Mouse (Mus musculus): ENCODE data around the gene Rab11fip3. TPM values are rescaled to one million over a fixed set of nuclear protein-coding genes. Genes with fewer than 3 reads are reported as not detected.
A peak's percentile ranks its signal among the peaks of the same experiment; 100 is the strongest.
"Not testable (repeated sequence)": the region's sequence is repeated elsewhere in the genome, so short reads cannot be mapped to it uniquely, and the experiment has no call there.

The Rab11fip3 gene
- polyA plus RNA-seq, 1 experiment, result 21.2 TPM

- not testable (repeated sequence) for DNase-seq (ENCODE audit: low spot score)
These were observed 28.6 kb downstream of the Rab11fip3 start for GRCm38 (mm10) chr17:26040711-26041110.

GRCm38 (mm10) chr17:26032037-26032436 lies 37.3 kb downstream of the Rab11fip3 start:
- no peak for DNase-seq (ENCODE audit: low spot score)

DNA sequence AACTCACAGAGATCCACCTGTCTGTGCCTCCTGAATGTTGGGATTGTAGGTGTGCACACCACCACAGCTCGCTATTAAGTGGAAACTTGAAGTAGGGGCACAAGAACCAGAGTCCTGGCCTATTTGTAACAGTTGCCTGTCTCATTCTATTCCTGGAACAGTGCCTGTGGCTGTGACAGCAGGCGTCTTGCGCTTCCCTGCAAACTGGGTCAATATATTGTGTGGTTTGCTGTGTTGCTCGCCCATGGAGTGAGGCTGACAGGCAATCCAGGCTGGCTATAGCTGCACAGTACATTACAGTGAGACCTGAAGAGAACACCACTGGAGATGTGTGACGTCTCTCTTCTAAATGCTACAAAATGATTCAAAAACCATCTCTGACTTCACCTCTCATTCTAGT lies 37.8 kb downstream of the Rab11fip3 start:
- DNase-seq (ENCODE audit: low spot score), result no peak

- DNase-seq (ENCODE audit: low spot score), result no peak
These were observed 41.1 kb downstream of the Rab11fip3 start for GRCm38 (mm10) chr17:26028261-26028660.

- no peak for DNase-seq (ENCODE audit: low spot score)
These were observed 44.7 kb downstream of the Rab11fip3 start for GRCm38 (mm10) chr17:26024674-26025073.

GRCm38 (mm10) chr17:26023966-26024365 lies 45.4 kb downstream of the Rab11fip3 start:
- DNase-seq (ENCODE audit: low spot score), result no peak

- no peak for DNase-seq (ENCODE audit: low spot score)
These were observed 46.2 kb downstream of the Rab11fip3 start for GRCm38 (mm10) chr17:26023181-26023580.

GRCm38 (mm10) chr17:26021728-26022341 lies 47.5 kb downstream of the Rab11fip3 start:
- DNase-seq (ENCODE audit: low spot score), result no peak

DNA sequence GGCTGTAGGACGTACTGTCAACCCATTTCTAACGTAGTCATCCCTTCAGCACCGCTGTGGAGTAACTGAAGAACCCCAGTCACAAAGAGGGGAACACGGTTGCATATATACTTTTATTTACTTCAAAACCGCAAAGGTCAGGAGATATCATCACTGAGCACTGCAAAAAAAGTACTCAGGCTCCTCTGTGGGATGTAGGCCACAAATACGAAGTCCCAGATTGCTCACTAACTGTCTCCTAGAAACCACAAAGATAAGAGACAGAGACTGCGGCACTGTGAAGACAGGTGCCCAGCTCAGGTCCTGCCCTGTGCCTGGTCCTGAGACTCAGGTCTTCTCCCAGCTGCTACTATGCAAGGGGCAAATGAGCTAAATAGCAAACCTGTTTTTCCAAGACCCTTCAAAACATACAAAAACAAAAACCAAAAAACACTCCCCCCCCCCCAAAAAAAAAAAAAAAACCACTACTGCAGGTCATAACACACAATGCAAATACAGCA lies 48.5 kb downstream of the Rab11fip3 start:
- DNase-seq (ENCODE audit: low spot score), result no peak

GRCm38 (mm10) chr17:26018388-26018787 lies 51.0 kb downstream of the Rab11fip3 start:
- DNase-seq (ENCODE audit: low spot score), result no peak

GRCm38 (mm10) chr17:26017949-26018348 lies 51.4 kb downstream of the Rab11fip3 start:
- no peak for DNase-seq (ENCODE audit: low spot score)

DNA sequence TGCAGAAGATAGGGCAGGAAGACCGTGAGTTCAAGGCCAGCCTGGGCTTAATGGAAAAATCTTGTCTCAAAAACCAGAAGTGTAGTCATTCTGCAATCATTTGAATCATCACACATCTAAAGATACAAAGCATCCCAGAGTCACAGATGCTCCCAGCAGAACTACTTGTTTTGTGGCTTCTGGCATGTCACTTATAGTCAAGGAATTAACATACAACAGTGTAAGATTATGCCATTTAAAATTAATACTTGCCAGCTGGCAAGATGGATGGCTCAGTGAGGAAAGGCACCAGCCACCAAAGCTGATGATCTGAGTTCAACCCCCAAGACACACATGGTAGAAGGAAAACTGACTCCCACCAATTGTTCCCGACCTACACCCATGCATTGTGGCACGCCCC lies 52.3 kb downstream of the Rab11fip3 start:
- no peak for DNase-seq (ENCODE audit: low spot score)

GRCm38 (mm10) chr17:26013711-26014110 lies 55.6 kb downstream of the Rab11fip3 start:
- no peak for DNase-seq (ENCODE audit: low spot score)

- peak; percentile 57 for DNase-seq (ENCODE audit: low spot score)
These were observed 57.4 kb downstream of the Rab11fip3 start for GRCm38 (mm10) chr17:26011841-26012460.

GRCm38 (mm10) chr17:26009540-26009939 lies 59.8 kb downstream of the Rab11fip3 start:
- DNase-seq (ENCODE audit: low spot score), result no peak

DNA sequence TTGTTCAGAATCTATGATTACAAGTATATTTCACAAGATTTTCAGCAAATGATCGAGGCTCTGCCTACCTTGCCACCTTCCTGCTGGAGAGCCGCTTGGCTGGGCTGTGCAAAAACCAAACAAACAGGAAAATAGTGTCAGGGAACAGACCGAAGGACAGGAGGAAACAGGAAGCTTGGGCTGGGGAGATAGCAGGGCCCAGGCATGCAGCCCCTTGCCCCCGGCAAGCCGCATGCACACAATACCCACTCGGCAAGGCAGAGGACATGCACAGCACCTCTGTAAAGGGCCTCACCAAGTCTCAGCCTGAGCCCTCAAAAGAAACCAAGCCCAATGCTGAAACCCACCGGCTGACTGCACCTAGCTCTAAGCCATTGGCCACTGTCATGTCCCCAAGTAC lies 60.6 kb downstream of the Rab11fip3 start:
- DNase-seq (ENCODE audit: low spot score), result no peak

GRCm38 (mm10) chr17:26008331-26008730 lies 61.0 kb downstream of the Rab11fip3 start:
- DNase-seq (ENCODE audit: low spot score), result no peak

- no peak for DNase-seq (ENCODE audit: low spot score)
These were observed 61.7 kb downstream of the Rab11fip3 start for GRCm38 (mm10) chr17:26007646-26008045.

DNA sequence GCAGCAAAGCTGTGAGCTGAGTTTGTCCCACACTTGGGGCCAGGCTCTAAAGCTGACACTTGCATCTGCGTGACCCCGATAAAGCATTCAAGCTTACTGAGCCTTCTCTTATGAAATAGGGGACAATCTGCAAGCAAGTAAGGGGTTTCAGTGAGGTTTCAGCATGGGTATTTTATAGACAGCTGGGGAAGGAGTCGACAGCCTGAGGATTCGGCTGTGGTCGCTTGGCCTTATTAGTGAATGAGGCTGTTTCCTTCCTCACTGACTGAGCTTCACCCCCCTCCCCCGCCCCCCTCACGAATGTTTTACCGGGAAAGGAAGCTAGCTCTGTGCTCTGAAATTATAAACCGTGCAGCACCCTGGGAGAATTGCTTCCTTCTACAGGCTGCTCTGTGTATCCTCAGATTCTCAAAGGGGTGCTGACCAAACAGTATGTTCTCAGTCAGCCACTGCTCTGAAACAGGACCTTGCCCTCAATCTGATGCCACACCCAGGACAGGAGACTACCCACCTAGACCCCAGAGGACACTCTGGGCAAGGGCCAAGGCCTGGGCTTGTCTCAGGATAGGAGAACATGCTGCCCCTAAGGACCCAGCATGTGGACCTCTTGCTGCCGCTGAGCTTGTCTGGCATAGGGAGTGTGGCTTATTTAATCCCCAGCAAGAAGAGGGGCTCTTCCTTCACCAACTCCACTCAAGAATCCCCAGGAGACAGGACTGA lies 63.5 kb downstream of the Rab11fip3 start:
- no peak for DNase-seq (ENCODE audit: low spot score)

DNA sequence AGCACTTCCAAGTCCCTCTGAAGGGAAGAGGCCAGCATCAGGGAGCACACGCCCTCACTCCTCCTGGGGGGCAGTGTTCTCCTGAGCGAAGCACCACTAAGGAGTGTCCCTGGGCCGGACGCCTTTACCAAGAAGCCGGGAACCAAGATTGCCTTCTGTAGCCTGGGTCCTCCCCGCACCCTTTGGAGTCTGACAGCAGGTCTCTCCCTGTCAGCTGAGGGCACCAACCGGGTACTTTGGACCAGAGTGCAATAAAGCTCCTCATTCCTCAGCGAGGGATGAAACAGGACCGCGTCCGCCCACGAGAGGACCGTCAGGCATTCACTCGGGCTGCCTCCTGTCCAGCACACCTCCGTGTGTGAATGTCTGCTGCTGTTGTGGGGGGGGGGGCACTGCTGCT lies 64.6 kb downstream of the Rab11fip3 start:
- no peak for DNase-seq (ENCODE audit: low spot score)

DNA sequence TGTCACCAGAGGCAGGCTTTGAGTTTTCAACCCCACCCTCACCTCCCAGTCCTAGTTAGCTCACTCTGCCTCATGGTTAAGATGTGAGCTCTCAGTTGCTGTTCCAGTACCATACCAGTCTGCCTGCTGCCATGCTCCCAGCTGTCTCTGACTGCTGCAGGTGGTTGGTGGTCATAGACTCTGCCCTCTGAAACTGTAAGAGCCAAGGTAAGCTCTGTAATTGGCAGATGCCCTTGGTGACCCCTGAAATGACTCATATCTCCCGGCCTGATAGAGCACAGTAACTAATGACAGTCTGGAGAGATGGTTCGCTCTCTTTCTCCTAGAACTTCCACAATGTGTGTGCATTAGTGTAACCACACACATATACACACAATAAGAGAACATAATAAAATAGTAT lies 65.5 kb downstream of the Rab11fip3 start:
- DNase-seq (ENCODE audit: low spot score), result no peak

DNA sequence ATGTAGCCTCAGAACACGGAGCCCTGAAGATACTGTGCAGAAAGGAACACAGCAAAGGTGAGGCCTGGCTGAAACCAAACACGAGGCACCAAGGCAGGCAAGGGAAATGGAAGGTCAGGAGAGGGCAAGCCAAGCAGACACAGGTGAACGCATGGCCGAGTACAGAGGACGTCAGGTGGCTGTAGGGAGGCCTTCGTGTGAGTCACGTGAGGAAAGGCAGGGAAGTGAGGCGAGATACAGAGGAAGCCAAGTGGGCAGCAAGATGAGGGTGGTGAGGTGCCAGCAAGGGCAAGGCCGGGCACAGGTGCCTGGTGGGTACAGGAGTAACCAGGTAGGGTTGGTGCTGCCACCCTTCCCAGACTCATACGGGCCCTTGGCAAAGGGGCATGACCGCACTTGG lies 70.9 kb downstream of the Rab11fip3 start:
- no peak for DNase-seq (ENCODE audit: low spot score)

GRCm38 (mm10) chr17:25993489-25993888 lies 75.9 kb downstream of the Rab11fip3 start:
- DNase-seq (ENCODE audit: low spot score), result no peak

Measured in urinary bladder, adult 2 months (tissue).